Mouse (Mus musculus): ENCODE data around the gene Olfr1537. TPM values are rescaled to one million over a fixed set of nuclear protein-coding genes. Genes with fewer than 3 reads are reported as not detected.

Gene Olfr1537
- not detected for polyA plus RNA-seq (2014; fragmentation: Illumina TruSeq; extraction: RNeasy Lipid Tissue Mini Kit (QIAGEN cat#74804); ENCODE audit: low read depth, low replicate concordance)

GRCm38 (mm10) chr9:39249894-39250293, at the start of gene Olfr1537:
Gene Olfr1537, minus strand, starts transcription at chr9:39249994.

GRCm38 (mm10) chr9:39276718-39277117, 26.9 kb upstream of the Olfr1537 start, which contains the start of gene Olfr945:
Gene Olfr945, minus strand, starts transcription at chr9:39276818.

GRCm38 (mm10) chr9:39201620-39202019, 48.2 kb downstream of the Olfr1537 start, which contains the start of gene Olfr944:
Gene Olfr944, plus strand, starts transcription at chr9:39201920.

Other genes starting within 250 kb of the Olfr1537 start
- not detected for gene Olfr146, start 226.6 kb downstream of the Olfr1537 start, polyA plus RNA-seq (2014; fragmentation: Illumina TruSeq; extraction: RNeasy Lipid Tissue Mini Kit (QIAGEN cat#74804); ENCODE audit: low read depth, low replicate concordance)
- gene Olfr937, start 185.0 kb downstream of the Olfr1537 start, polyA plus RNA-seq (2014; fragmentation: Illumina TruSeq; extraction: RNeasy Lipid Tissue Mini Kit (QIAGEN cat#74804); ENCODE audit: low read depth, low replicate concordance): not detected
- not detected for gene Olfr938, start 171.1 kb downstream of the Olfr1537 start, polyA plus RNA-seq (2014; fragmentation: Illumina TruSeq; extraction: RNeasy Lipid Tissue Mini Kit (QIAGEN cat#74804); ENCODE audit: low read depth, low replicate concordance)
- gene Olfr27, start 121.9 kb downstream of the Olfr1537 start, polyA plus RNA-seq (2014; fragmentation: Illumina TruSeq; extraction: RNeasy Lipid Tissue Mini Kit (QIAGEN cat#74804); ENCODE audit: low read depth, low replicate concordance): not detected
- gene Olfr943, start 83.7 kb downstream of the Olfr1537 start, polyA plus RNA-seq (2014; fragmentation: Illumina TruSeq; extraction: RNeasy Lipid Tissue Mini Kit (QIAGEN cat#74804); ENCODE audit: low read depth, low replicate concordance): not detected
- gene Olfr944, start 48.1 kb downstream of the Olfr1537 start, polyA plus RNA-seq (2014; fragmentation: Illumina TruSeq; extraction: RNeasy Lipid Tissue Mini Kit (QIAGEN cat#74804); ENCODE audit: low read depth, low replicate concordance): not detected
- gene Olfr945, start 26.8 kb upstream of the Olfr1537 start, polyA plus RNA-seq (2014; fragmentation: Illumina TruSeq; extraction: RNeasy Lipid Tissue Mini Kit (QIAGEN cat#74804); ENCODE audit: low read depth, low replicate concordance): not detected
- not detected for gene Olfr948, start 76.1 kb upstream of the Olfr1537 start, polyA plus RNA-seq (2014; fragmentation: Illumina TruSeq; extraction: RNeasy Lipid Tissue Mini Kit (QIAGEN cat#74804); ENCODE audit: low read depth, low replicate concordance)
- gene Olfr951, start 137.4 kb upstream of the Olfr1537 start, polyA plus RNA-seq (2014; fragmentation: Illumina TruSeq; extraction: RNeasy Lipid Tissue Mini Kit (QIAGEN cat#74804); ENCODE audit: low read depth, low replicate concordance): not detected
- not detected for gene Olfr952, start 177.2 kb upstream of the Olfr1537 start, polyA plus RNA-seq (2014; fragmentation: Illumina TruSeq; extraction: RNeasy Lipid Tissue Mini Kit (QIAGEN cat#74804); ENCODE audit: low read depth, low replicate concordance)
- gene Olfr954, start 206.7 kb upstream of the Olfr1537 start, polyA plus RNA-seq (2014; fragmentation: Illumina TruSeq; extraction: RNeasy Lipid Tissue Mini Kit (QIAGEN cat#74804); ENCODE audit: low read depth, low replicate concordance): not detected
- not detected for gene Olfr955, start 221.9 kb upstream of the Olfr1537 start, polyA plus RNA-seq (2014; fragmentation: Illumina TruSeq; extraction: RNeasy Lipid Tissue Mini Kit (QIAGEN cat#74804); ENCODE audit: low read depth, low replicate concordance)
- not detected for gene Olfr44, start 244.0 kb upstream of the Olfr1537 start, polyA plus RNA-seq (2014; fragmentation: Illumina TruSeq; extraction: RNeasy Lipid Tissue Mini Kit (QIAGEN cat#74804); ENCODE audit: low read depth, low replicate concordance)